8 mouse cellular contexts compared by ENCODE assay signal in genomic region chr16:29001249-29001648, GRCm38 (mm10).
A peak's percentile ranks its signal among the peaks of the same experiment; 100 is the strongest.
DNase-seq lines count a peak whose midpoint lies in the region; ATAC-seq and TF ChIP-seq lines count a peak whose summit lies in the region.

No protein-coding gene starts in this region.

- TF ChIP-seq CTCF in heart, adult 2 months (IDR thresholded peaks at IDR 0.05) = no peak

- no peak overlapping the region for H3K27ac ChIP-seq in heart, adult 2 months
- no peak overlapping the region for H3K27ac ChIP-seq in heart, embryonic 12.5 days (ENCODE audit: poor library complexity, severe bottlenecking)
- no peak overlapping the region for H3K27ac ChIP-seq in neural tube, embryonic 15.5 days (replicated peaks)

- intact Hi-C loops in heart, adult 2 months (cut with DNase I) = no loop called here
- intact Hi-C loops in gastrocnemius, postnatal 14 days (cut with DNase I; ENCODE audit: low total_unique reads) = no loop called here

- DNase-seq in heart, adult 2 months = peak; percentile 63 to 67
- DNase-seq in testis, postnatal 10 days (ENCODE audit: low spot score) = peak; percentile 58
- no peak for DNase-seq in testis, postnatal 14 days (ENCODE audit: low spot score)
- peak; percentile 9 for DNase-seq in gastrocnemius, postnatal 14 days
- no peak for DNase-seq in spleen, adult 18-20 months
- DNase-seq in layer of hippocampus, adult 9-11 months = no peak

- H3K4me1 ChIP-seq in heart, adult 2 months (ENCODE audit: control insufficient read depth, insufficient read depth, low read length) = no peaks in the 10 kb centered on the region; the same call in 1 of the 2 replicates
- no peaks in the 10 kb centered on the region for H3K4me1 ChIP-seq in heart, embryonic 12.5 days (replicated peaks)
- peaks cover 9% of the 10 kb centered on the region; the same call in 1 of the 2 replicates for H3K4me1 ChIP-seq in neural tube, embryonic 15.5 days

- TF ChIP-seq POLR2A in heart, adult 2 months (IDR thresholded peaks at IDR 0.05; ENCODE audit: insufficient read depth, low read depth, low read length) = no peak

- no peaks in the 10 kb centered on the region for H3K9me3 ChIP-seq in heart, embryonic 12.5 days (replicated peaks)
- no peaks in the 10 kb centered on the region for H3K9me3 ChIP-seq in neural tube, embryonic 15.5 days (replicated peaks)

- no peak for ATAC-seq in heart, embryonic 12.5 days (ENCODE audit: insufficient number of reproducible peaks, low FRiP score)
- peak; percentile 65; the same call in 1 of the 2 replicates for ATAC-seq in neural tube, embryonic 15.5 days (ENCODE audit: low FRiP score)

- no peaks in the 10 kb centered on the region for H3K36me3 ChIP-seq in heart, adult 2 months (ENCODE audit: control insufficient read depth, insufficient read depth, low read length)
- no peaks in the 10 kb centered on the region for H3K36me3 ChIP-seq in heart, embryonic 12.5 days
- H3K36me3 ChIP-seq in neural tube, embryonic 15.5 days = no peaks in the 10 kb centered on the region

- no peaks in the 10 kb centered on the region for H3K79me2 ChIP-seq in heart, adult 2 months (replicated peaks; ENCODE audit: control insufficient read depth, insufficient read depth, low read length)

- no peak overlapping the region for H3K9ac ChIP-seq in heart, adult 2 months (ENCODE audit: low read depth, low read length)
- H3K9ac ChIP-seq in heart, embryonic 12.5 days = no peak overlapping the region
- H3K9ac ChIP-seq in neural tube, embryonic 15.5 days (replicated peaks) = no peak overlapping the region

- 54% methylated on average over 9 of the region's 9 CpGs for WGBS in heart, adult 2 months
- WGBS in heart, embryonic 12.5 days = 73% methylated on average over 9 of the region's 9 CpGs
- WGBS in neural tube, embryonic 15.5 days = 54% methylated on average over 9 of the region's 9 CpGs

- no peak overlapping the region for H3K4me3 ChIP-seq in heart, adult 2 months
- H3K4me3 ChIP-seq in heart, embryonic 12.5 days = no peak overlapping the region
- no peak overlapping the region for H3K4me3 ChIP-seq in neural tube, embryonic 15.5 days (replicated peaks)

- no peak for TF ChIP-seq EP300 in heart, adult 2 months (IDR thresholded peaks at IDR 0.05; ENCODE audit: insufficient read depth, low read depth, low read length)

- no peaks in the 10 kb centered on the region for H3K27me3 ChIP-seq in heart, adult 2 months (ENCODE audit: control insufficient read depth, insufficient read depth, low read length)
- no peaks in the 10 kb centered on the region for H3K27me3 ChIP-seq in heart, embryonic 12.5 days (replicated peaks)
- H3K27me3 ChIP-seq in neural tube, embryonic 15.5 days (replicated peaks) = no peaks in the 10 kb centered on the region

- H3K4me2 ChIP-seq in heart, embryonic 12.5 days = no peak overlapping the region
- no peak overlapping the region for H3K4me2 ChIP-seq in neural tube, embryonic 15.5 days

Comparison
In these comparisons a context has a peak if more than half of its experiments do, and no peak if none do; other contexts are left out.
1. DNase-seq: peak in heart, adult 2 months (2 of 2), testis, postnatal 10 days (single experiment) and gastrocnemius, postnatal 14 days (single experiment); none in testis, postnatal 14 days (single experiment), spleen, adult 18-20 months (0 of 2) and layer of hippocampus, adult 9-11 months (single experiment).